In genomic region chr11:21343490-21343889, GRCm38 (mm10) we compare ENCODE assay signal across 28 mouse cellular contexts. TPM values are rescaled to one million over a fixed set of nuclear protein-coding genes. Genes with fewer than 3 reads are reported as not detected.
DNase-seq lines count a peak whose midpoint lies in the region; ATAC-seq lines count a peak whose summit lies in the region.
"Had no signal": no experiment of that assay in that cellular context is flagged by ENCODE, and none has a peak within 500 bp of the region (broad histone marks: within the 10 kb centered on the region; RNA-seq: fewer than 3 reads in every experiment).

No protein-coding gene starts in this region.

- H3K4me2 ChIP-seq in liver, embryonic 12.5 days = no peak overlapping the region
- H3K4me2 ChIP-seq in liver, embryonic 15.5 days = no peak overlapping the region
- H3K4me2 ChIP-seq in hindbrain, embryonic 12.5 days (replicated peaks) = no peak overlapping the region
- H3K4me2 ChIP-seq: embryonic facial prominence, embryonic 13.5 days; forebrain, embryonic 13.5 days; heart, embryonic 11.5 days; hindbrain, embryonic 14.5 days had no signal

- H3K4me1 ChIP-seq in liver, embryonic 12.5 days = peaks cover 31% of the 10 kb centered on the region
- H3K4me1 ChIP-seq in liver, embryonic 15.5 days (replicated peaks) = peaks cover 22% of the 10 kb centered on the region
- no peaks in the 10 kb centered on the region for H3K4me1 ChIP-seq in hindbrain, embryonic 12.5 days
- H3K4me1 ChIP-seq: embryonic facial prominence, embryonic 10.5 days; embryonic facial prominence, embryonic 13.5 days; forebrain, embryonic 13.5 days; hindbrain, embryonic 10.5 days had no signal

- ATAC-seq in common myeloid progenitor, adult 5-6 weeks (replicated peaks; ENCODE audit: low read depth, poor library complexity, severe bottlenecking) = 0 out of 2 replicates have a peak, but pooled peaks have one; percentile 29
- peak; percentile 77 for ATAC-seq in liver, embryonic 12.5 days
- peak; percentile 54; the same call in 1 of the 2 replicates for ATAC-seq in liver, embryonic 15.5 days (ENCODE audit: insufficient read depth)
- peak; percentile 87 for ATAC-seq in megakaryocyte-erythroid progenitor cell, adult 5-6 weeks (replicated peaks; ENCODE audit: low FRiP score, low TSS enrichment, poor library complexity, severe bottlenecking)
- no peak for ATAC-seq in hindbrain, embryonic 12.5 days (ENCODE audit: low FRiP score)
- ATAC-seq: activated CD4-positive, CD25-positive, alpha-beta regulatory T cell, adult 4 months; CD4-positive, CD25-positive, alpha-beta regulatory T cell, adult 4 months; forebrain, embryonic 13.5 days; forebrain, embryonic 16.5 days; hindbrain, postnatal 0 days; inflammation-experienced regulatory T-cells, adult 6 months had no signal

- H3K9me3 ChIP-seq in liver, embryonic 12.5 days (replicated peaks) = no peaks in the 10 kb centered on the region
- H3K9me3 ChIP-seq in liver, embryonic 15.5 days (replicated peaks) = no peaks in the 10 kb centered on the region
- no peaks in the 10 kb centered on the region for H3K9me3 ChIP-seq in hindbrain, embryonic 12.5 days (replicated peaks)
- H3K9me3 ChIP-seq: embryonic facial prominence, embryonic 10.5 days; embryonic facial prominence, embryonic 13.5 days; forebrain, embryonic 13.5 days; hindbrain, embryonic 10.5 days had no signal

- H3K36me3 ChIP-seq in liver, embryonic 12.5 days = peaks cover 15% of the 10 kb centered on the region; the same call in 1 of the 2 replicates
- H3K36me3 ChIP-seq in liver, embryonic 15.5 days (replicated peaks) = peaks cover 18% of the 10 kb centered on the region
- peaks cover 11% of the 10 kb centered on the region; the same call in 1 of the 2 replicates for H3K36me3 ChIP-seq in hindbrain, embryonic 12.5 days

- DNase-seq in urinary bladder, postnatal 10 days (ENCODE audit: low spot score) = no peak
- DNase-seq in kidney, adult 8-10 months = no peak
- DNase-seq: adrenal gland, adult 8-10 months; adrenal gland, postnatal 25 days; cerebellum, adult 18-20 months; cerebellum, adult 9-11 months; cerebellum, postnatal 25 days; embryo, embryonic 11 days; gastrocnemius, postnatal 10 days; heart, adult 11 months; heart, postnatal 36 days had no signal

- no peak overlapping the region for H3K27ac ChIP-seq in liver, embryonic 12.5 days
- H3K27ac ChIP-seq in liver, embryonic 15.5 days (replicated peaks) = no peak overlapping the region
- no peak overlapping the region for H3K27ac ChIP-seq in hindbrain, embryonic 12.5 days
- H3K27ac ChIP-seq: embryonic facial prominence, embryonic 10.5 days; embryonic facial prominence, embryonic 13.5 days; forebrain, embryonic 13.5 days; hindbrain, embryonic 10.5 days; hindbrain, embryonic 14.5 days; hindbrain, postnatal 0 days had no signal

- WGBS in liver, embryonic 12.5 days (ENCODE audit: insufficient replicate concordance) = 51% methylated on average over 5 of the region's 5 CpGs
- 43% methylated on average over 5 of the region's 5 CpGs for WGBS in liver, embryonic 15.5 days (ENCODE audit: insufficient replicate concordance)
- WGBS in hindbrain, embryonic 12.5 days = 97% methylated on average over 5 of the region's 5 CpGs

- no peak overlapping the region for H3K4me3 ChIP-seq in liver, embryonic 12.5 days
- H3K4me3 ChIP-seq in liver, embryonic 15.5 days (replicated peaks) = no peak overlapping the region
- H3K4me3 ChIP-seq in hindbrain, embryonic 12.5 days = no peak overlapping the region
- H3K4me3 ChIP-seq: embryonic facial prominence, embryonic 10.5 days; embryonic facial prominence, embryonic 13.5 days; erythroblast, embryonic 14.5 days; forebrain, embryonic 13.5 days; hindbrain, embryonic 10.5 days had no signal

- H3K9ac ChIP-seq in liver, embryonic 12.5 days = no peak overlapping the region
- H3K9ac ChIP-seq in liver, embryonic 15.5 days = no peak overlapping the region
- no peak overlapping the region for H3K9ac ChIP-seq in hindbrain, embryonic 12.5 days
- H3K9ac ChIP-seq: embryonic facial prominence, embryonic 13.5 days; forebrain, embryonic 13.5 days; hindbrain, embryonic 14.5 days had no signal

- no peaks in the 10 kb centered on the region for H3K27me3 ChIP-seq in liver, embryonic 12.5 days (replicated peaks)
- H3K27me3 ChIP-seq in liver, embryonic 15.5 days = no peaks in the 10 kb centered on the region
- H3K27me3 ChIP-seq in hindbrain, embryonic 12.5 days = no peaks in the 10 kb centered on the region
- H3K27me3 ChIP-seq: embryonic facial prominence, embryonic 13.5 days; forebrain, embryonic 13.5 days had no signal

RNA-seq across cellular contexts. Expression of gene Ugp2, which starts 27.5 kb away (rescaled TPM):
- total RNA-seq in common myeloid progenitor, adult 5-6 weeks (2017) = 37.9 and 43.3 TPM in 2 replicates
- polyA plus RNA-seq in liver, embryonic 12.5 days (2016; fragmentation: Nextera tagmentation; extraction: Ambion mirVana) = 31.8 and 37.9 TPM in 2 replicates
- polyA plus RNA-seq in liver, embryonic 15.5 days (2015; fragmentation: Nextera tagmentation; extraction: Ambion mirVana) = 50.4 and 54.4 TPM in 2 replicates
- 13.8 and 24.6 TPM in 2 replicates for total RNA-seq in megakaryocyte-erythroid progenitor cell, adult 5-6 weeks (2014; fragmentation: Nextera tagmentation)
- total RNA-seq in megakaryocyte-erythroid progenitor cell, adult 5-6 weeks (2017) = 14.1 and 25.9 TPM in 2 replicates
- polyA plus RNA-seq in hindbrain, embryonic 12.5 days (2016; fragmentation: Nextera tagmentation; extraction: Ambion mirVana) = 77.8 and 88.7 TPM in 2 replicates
